Mouse (Mus musculus) common myeloid progenitor, adult 5-6 weeks (primary cell): Measurements from ENCODE around the gene Cxcl17. TPM values are rescaled to one million over a fixed set of nuclear protein-coding genes. Genes with fewer than 3 reads are reported as not detected.
A peak's percentile ranks its signal among the peaks of the same experiment; 100 is the strongest.
"Not testable (repeated sequence)": the region's sequence is repeated elsewhere in the genome, so short reads cannot be mapped to it uniquely, and the experiment has no call there.

Experiments
- ATAC-seq: replicated peaks from 2 replicates; pipeline ENCODE4 v1.8.0; 2016; ENCODE audit warnings: low read depth, mild to moderate bottlenecking, moderate TSS enrichment, inconsistent platforms; ENCODE audit not compliant: poor library complexity, severe bottlenecking
- total RNA-seq: library from RNA; stranded (forward); fragments of 200-1000, 187-1606 nt; gene quantifications from 2 replicates; pipeline ENCODE4 v1.2.3, GENCODE M21; 2017

Cxcl17 gene
- total RNA-seq, 1 experiment from 2014 or later = not detected

DNA sequence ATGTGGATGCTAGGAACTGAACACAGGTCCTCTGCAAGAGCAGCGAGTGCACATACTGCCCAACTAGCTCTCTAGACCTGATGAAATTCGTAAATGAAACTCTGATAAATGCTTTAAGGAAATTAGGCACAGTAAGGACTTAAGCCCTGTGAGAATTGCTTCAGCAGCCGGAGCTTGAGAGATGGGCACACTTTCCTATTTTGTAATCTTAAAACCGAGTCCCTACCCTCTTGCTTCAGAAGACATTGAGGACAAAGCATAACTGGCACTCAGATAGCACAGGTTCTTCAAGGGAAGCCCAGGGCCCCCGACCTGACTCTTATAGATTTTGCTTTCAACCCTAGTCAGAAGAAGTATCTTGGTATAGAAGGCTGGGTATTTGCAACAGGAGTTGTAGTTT, 14.5 kb upstream of the Cxcl17 start:
- no peak for ATAC-seq

DNA sequence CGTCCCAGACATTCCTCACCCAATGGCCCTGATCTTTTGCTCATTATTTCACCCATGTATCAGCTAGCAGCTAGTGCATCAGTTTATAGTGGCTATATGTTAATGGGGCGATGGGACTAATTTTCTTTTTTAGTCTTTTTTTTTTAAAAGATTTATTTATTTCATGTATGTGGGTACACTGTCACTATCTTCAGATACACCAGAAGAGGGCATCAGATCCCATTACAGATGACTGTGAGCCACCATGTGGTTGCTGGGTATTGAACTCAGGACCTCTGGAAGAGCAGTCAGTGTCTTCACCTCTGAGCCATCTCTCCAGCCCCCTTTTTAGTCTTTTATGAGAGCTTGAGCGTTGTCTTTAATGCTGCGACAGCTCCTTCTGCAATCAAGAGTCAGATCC, 13.7 kb upstream of the Cxcl17 start:
- ATAC-seq = not testable (repeated sequence)

GRCm38 (mm10) chr7:25424429-25424828, 11.7 kb upstream of the Cxcl17 start:
- peak; percentile 93 for ATAC-seq

DNA sequence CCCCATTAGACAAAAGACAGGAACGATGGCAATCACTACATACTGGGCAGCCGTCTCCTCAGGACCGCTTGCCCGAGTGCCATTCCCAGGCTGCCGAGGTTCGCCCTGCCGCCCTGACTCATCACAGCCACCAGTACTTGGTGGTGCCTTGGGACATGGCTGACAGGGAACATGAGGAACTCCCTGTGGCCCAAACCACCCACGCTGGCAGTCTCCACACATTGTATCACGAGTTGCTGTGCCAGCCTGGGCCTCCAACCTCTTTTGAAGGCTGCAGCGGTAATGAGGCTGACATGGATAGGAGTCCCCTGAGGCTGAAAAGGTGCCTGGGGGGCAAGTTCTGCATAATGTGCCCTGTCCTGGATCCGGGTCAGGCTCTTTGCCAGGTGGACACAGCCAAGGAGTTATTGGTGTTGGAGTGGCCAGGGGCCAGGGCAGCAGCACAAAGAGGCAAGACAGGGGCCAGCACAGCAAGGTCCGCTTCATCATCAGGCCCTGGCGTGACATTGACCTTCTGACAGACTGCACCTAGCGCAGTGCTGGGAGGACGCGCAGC, 9.7 kb upstream of the Cxcl17 start:
- ATAC-seq = no peak

- ATAC-seq = no peak
Measured at GRCm38 (mm10) chr7:25419943-25420342, 7.3 kb upstream of the Cxcl17 start.

GRCm38 (mm10) chr7:25419536-25419935, 6.8 kb upstream of the Cxcl17 start:
- ATAC-seq = no peak

- no peak for ATAC-seq
Measured at GRCm38 (mm10) chr7:25417597-25417996, 4.9 kb upstream of the Cxcl17 start.

GRCm38 (mm10) chr7:25411861-25412260, 825 bp downstream of the Cxcl17 start:
- ATAC-seq = no peak

DNA sequence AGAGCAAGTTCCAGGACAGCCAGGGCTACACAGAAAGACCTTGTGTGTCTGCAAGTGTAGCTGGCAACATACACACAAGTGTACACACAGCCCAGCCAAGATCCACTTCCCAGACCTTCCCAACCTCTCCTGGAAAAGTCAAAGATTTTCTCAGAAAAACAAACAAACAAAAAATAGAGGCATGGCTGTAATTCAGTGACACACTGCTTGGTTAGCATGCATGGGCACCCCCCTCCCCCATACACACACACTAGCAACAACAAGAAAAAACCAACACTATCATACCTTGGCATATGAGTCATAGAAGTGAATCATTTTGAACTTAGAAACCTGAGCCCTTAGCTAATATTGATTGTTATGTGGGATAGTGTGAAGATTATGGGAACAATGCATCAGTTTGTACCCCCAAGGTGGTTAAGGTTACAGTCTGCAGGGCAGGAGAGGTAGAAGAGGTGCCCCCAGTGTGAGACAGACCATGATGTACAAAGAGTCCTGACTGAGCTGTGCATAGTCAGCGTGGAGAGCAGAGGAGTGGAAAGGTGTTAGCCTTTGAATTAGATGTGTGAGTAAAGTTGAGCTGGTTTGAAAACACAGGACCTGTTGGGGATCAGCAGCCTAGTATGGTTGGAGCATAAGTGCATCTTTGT, 1.6 kb downstream of the Cxcl17 start:
- ATAC-seq = no peak

- peak; percentile 82 for ATAC-seq
Measured at GRCm38 (mm10) chr7:25409114-25409760, 3.4 kb downstream of the Cxcl17 start.

DNA sequence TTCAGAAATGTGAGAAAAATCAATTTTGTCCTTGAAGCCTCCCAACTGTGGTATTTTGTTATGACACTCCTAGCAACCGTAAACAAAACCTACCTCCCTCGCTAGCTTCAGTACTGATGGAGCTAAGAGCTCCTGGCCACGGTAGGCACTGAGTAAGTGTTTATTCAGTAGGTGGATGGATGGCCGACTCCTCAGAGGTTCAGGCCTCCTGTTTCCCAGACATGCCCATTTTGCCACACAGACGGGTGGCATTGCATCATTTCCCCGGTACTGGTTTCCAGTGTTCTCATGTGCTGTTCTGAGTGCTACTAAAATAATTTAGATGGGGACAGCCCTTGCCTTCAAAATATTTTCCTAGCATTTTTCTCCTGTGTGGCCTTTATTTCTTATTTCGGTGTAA, 6.2 kb downstream of the Cxcl17 start:
- no peak for ATAC-seq

DNA sequence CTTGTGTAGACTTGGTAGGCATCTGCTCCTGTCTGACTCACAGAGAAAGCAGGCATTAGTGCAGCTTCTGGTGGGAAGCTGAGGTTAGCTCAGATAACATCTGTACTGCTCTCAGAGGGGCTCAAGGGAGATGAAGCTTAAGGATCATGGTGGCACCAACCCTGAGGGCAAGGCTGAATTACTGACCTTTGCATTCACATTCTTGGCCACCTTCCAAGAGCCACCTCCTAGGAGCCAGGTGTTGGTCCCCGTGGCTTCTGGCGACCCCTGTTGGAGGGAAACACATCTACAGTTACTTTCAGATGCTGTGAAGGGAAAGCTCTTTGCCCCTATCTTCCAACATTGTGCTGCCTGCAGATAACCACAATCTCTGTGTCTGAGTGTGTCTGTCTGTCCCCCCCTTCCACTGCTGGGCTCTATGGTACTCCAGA, 10.0 kb downstream of the Cxcl17 start:
- ATAC-seq = peak; percentile 87

DNA sequence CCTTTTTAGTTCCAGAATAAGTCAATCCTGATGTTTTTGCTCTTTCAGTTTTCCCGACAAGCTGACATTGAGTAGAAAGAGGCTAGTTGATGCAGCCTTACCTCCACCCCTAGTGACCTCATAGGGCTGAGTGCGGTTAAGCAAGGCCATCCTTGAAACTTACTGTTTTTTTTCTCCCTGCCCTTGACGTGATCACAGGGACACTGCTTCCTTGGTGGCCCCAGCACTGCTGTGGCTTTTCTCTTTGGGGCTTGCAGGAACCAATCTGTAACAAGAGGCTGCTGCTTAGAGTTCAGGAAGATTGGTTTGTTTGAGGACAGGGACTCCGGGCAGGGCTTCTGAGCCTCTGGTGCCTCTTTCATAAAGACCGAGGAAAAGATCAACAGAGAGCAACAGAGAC, 10.7 kb downstream of the Cxcl17 start:
- ATAC-seq = no peak

GRCm38 (mm10) chr7:25401551-25401950, 11.1 kb downstream of the Cxcl17 start:
- ATAC-seq = no peak

- not testable (repeated sequence) for ATAC-seq
Measured at GRCm38 (mm10) chr7:25399028-25399427, 13.7 kb downstream of the Cxcl17 start.

DNA sequence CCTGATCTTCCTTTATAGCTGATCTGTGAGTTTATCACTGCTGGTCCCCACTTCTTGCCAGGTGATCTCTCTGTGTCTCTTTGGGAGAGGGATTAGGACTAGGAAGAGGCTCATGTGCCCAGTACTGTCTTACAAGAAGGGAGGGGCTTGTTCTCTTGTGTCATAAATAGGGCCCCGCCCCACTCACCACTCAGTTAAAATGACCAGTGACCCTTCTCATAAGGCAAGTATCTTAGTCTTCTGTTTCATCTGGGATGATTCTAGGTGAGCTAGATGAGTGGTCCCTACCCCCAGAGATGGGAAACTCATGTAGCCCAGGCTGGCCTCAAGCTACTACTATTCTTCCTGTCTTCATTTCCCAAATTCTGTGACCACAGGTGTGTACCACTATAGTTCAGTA, 14.1 kb downstream of the Cxcl17 start, which contains the start of gene Lipe:
Gene Lipe, minus strand, starts transcription at position 101 of the 400 bp plus-strand sequence.
- ATAC-seq = no peak

GRCm38 (mm10) chr7:25396621-25397020, 16.1 kb downstream of the Cxcl17 start:
- ATAC-seq = no peak

- peak; percentile 92 for ATAC-seq
Measured at GRCm38 (mm10) chr7:25395558-25396521, 16.8 kb downstream of the Cxcl17 start.

DNA sequence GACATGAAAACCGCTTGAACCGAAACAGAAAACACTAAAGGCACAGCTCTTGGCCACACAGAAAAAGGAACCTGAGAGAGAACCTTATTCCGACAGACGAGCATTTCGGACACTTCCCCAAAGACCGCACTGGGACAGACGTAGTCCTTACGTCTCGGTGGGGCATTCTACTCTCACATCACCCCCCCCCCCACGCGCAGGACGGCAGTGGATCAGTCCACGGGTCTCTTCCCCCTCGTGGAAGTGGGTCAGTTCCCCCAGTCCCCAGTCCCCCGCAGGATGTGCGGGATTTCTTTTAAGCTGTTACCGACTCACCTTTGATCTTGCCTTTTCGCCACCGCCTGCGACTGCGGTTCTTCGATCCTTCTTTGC, 17.5 kb downstream of the Cxcl17 start:
- peak; percentile 28 for ATAC-seq

DNA sequence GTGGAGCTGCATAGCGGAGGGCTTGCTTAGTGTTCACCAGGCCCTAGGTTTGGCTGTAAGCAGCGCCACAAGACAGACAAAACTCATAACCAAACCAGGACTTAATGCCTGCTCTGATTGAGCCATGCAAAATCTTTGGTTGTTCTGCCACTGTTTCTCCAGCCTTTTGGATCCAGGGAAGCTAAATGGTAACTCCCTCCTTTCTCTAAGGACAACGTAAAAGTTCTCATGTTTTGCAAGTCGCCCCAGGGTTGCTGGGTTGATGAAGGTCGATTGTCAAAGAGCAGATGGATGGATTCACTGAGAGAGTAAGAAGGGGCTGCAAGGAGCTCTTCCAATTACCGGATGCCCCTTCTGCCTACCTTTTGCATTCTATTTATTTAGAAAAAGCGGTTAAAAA, 17.9 kb downstream of the Cxcl17 start:
- no peak for ATAC-seq
